Mouse (Mus musculus) kidney, adult 2 months (tissue): ENCODE results near the gene Foxn1. TPM values are rescaled to one million over a fixed set of nuclear protein-coding genes. Genes with fewer than 3 reads are reported as not detected.
A peak's percentile ranks its signal among the peaks of the same experiment; 100 is the strongest.

Experiments used
- DNase-seq: peaks from one replicate; pipeline ENCODE4 v3.0.0; 2021
- H3K27ac ChIP-seq: fragments of 200-500 bp; 2 replicates; pipeline ENCODE4 v1.5.1; 2012; ENCODE audit warnings: low read depth, low read length, control low read depth, inconsistent platforms; ENCODE audit not compliant: insufficient read depth
- H3K27me3 ChIP-seq: fragments of 200-500 bp; replicated peaks from 2 replicates; pipeline ENCODE4 v1.6.1; 2012; ENCODE audit warnings: mild to moderate bottlenecking, moderate library complexity, low read length, inconsistent platforms; ENCODE audit not compliant: control insufficient read depth, insufficient read depth
- H3K36me3 ChIP-seq: fragments of 200-500 bp; 2 replicates; pipeline ENCODE4 v1.6.1; 2012; ENCODE audit warnings: mild to moderate bottlenecking, moderate library complexity, low read length, inconsistent platforms; ENCODE audit not compliant: control insufficient read depth, insufficient read depth
- H3K4me1 ChIP-seq: fragments of 200-500 bp; 2 replicates; pipeline ENCODE4 v1.6.1; 2011; ENCODE audit warnings: low read length; ENCODE audit not compliant: control insufficient read depth, insufficient read depth
- H3K4me3 ChIP-seq: fragments of 200-500 bp; 2 replicates; pipeline ENCODE4 v1.5.1; 2011; ENCODE audit warnings: mild to moderate bottlenecking, low read depth, low read length, control low read depth; ENCODE audit not compliant: insufficient read depth
- CTCF ChIP-seq: fragments of 200-500 bp; conservative IDR thresholded peaks from 2 replicates; pipeline ENCODE4 v1.5.1; 2011; ENCODE audit warnings: low read depth, mild to moderate bottlenecking, control low read depth, low read length, moderate library complexity, mixed read lengths; ENCODE audit not compliant: insufficient read depth, insufficient read length
- POLR2A ChIP-seq: fragments of 200-500 bp; IDR thresholded peaks from one replicate; pipeline ENCODE4 v1.6.1; 2011; ENCODE audit warnings: low read depth, low read length, control low read depth
- WGBS: fragments of 180-500 bp; shearing (Covaris S2); methylation state at CpG from one replicate; pipeline ENCODE4 v1.1.7; 2018; 5-methylcytosine and 5-hydroxymethylcytosine counted together
- polyA plus RNA-seq: library from polyadenylated mRNA; depleted of rRNA; stranded (reverse); fragments of >200 nt; gene quantifications from 2 replicates; pipeline ENCODE4 v1.2.3, GENCODE M21; 2012

Foxn1 gene
- polyA plus RNA-seq, 1 experiment, result 0.05 TPM

- WGBS, result 96% methylated on average over 1 of the region's 1 CpGs
- H3K36me3 ChIP-seq, result no peaks in the 10 kb centered on the region
- no peak for DNase-seq
- TF ChIP-seq POLR2A (no peak), CTCF (no peak)
- no peaks in the 10 kb centered on the region for H3K27me3 ChIP-seq
- peaks cover 17% of the 10 kb centered on the region for H3K4me1 ChIP-seq
- no peak overlapping the region for H3K27ac ChIP-seq
- H3K4me3 ChIP-seq, result no peak overlapping the region
Observed at GRCm38 (mm10) chr11:78425572-78425971, 39.2 kb upstream of the Foxn1 start.

- 34% methylated on average over 2 of the region's 2 CpGs for WGBS
Observed at GRCm38 (mm10) chr11:78424352-78424751, 38.0 kb upstream of the Foxn1 start.

GRCm38 (mm10) chr11:78422055-78422819, 35.9 kb upstream of the Foxn1 start, which contains the start of gene Slc13a2:
Gene Slc13a2, minus strand, starts transcription at chr11:78422217.
- H3K36me3 ChIP-seq, result no peaks in the 10 kb centered on the region
- H3K27ac ChIP-seq, result peak within 1 kb of the TSS; percentile 72

More at GRCm38 (mm10) chr11:78424352-78424751, 38.0 kb upstream of the Foxn1 start:
- H3K36me3 ChIP-seq, result no peaks in the 10 kb centered on the region
- H3K27me3 ChIP-seq, result no peaks in the 10 kb centered on the region
- peaks cover 13% of the 10 kb centered on the region; the same call in 1 of the 2 replicates for H3K4me1 ChIP-seq
- H3K4me3 ChIP-seq, result no peak overlapping the region
- peak; percentile 85 for DNase-seq
- H3K27ac ChIP-seq, result no peak overlapping the region
- no peak for TF ChIP-seq POLR2A
- no peak for TF ChIP-seq CTCF

GRCm38 (mm10) chr11:78421201-78422009, 35.0 kb upstream of the Foxn1 start:
- no peaks in the 10 kb centered on the region for H3K36me3 ChIP-seq
- H3K27me3 ChIP-seq, result no peaks in the 10 kb centered on the region
- TF ChIP-seq CTCF (no peak), POLR2A (no peak)
- peaks cover 16% of the 10 kb centered on the region for H3K4me1 ChIP-seq
- peak overlapping the region; percentile 48 for H3K4me3 ChIP-seq
- H3K27ac ChIP-seq, result peak overlapping the region; percentile 70
- DNase-seq, result no peak
- WGBS, result 55% methylated on average over 13 of the region's 13 CpGs

More at GRCm38 (mm10) chr11:78422055-78422819, 35.9 kb upstream of the Foxn1 start, which contains the start of gene Slc13a2:
- DNase-seq, result peak; percentile 92
- H3K4me1 ChIP-seq, result peaks cover 10% of the 10 kb centered on the region; the same call in 1 of the 2 replicates
- no peaks in the 10 kb centered on the region for H3K27me3 ChIP-seq
- TF ChIP-seq CTCF (peak; percentile 48; the same call in 1 of the 2 replicates), POLR2A (peak; percentile 93)
- H3K4me3 ChIP-seq, result peak within 1 kb of the TSS; percentile 48
- WGBS, result 12% methylated on average over 13 of the region's 13 CpGs

- H3K36me3 ChIP-seq, result no peaks in the 10 kb centered on the region
- WGBS, result 50% methylated on average over 12 of the region's 12 CpGs
- TF ChIP-seq POLR2A (no peak), CTCF (no peak)
- no peaks in the 10 kb centered on the region for H3K27me3 ChIP-seq
- no peak overlapping the region; the same call in 1 of the 2 replicates for H3K27ac ChIP-seq
- peaks cover 20% of the 10 kb centered on the region for H3K4me1 ChIP-seq
- H3K4me3 ChIP-seq, result peak overlapping the region; percentile 40
- no peak for DNase-seq
Observed at GRCm38 (mm10) chr11:78420263-78420889, 34.0 kb upstream of the Foxn1 start.

GRCm38 (mm10) chr11:78416854-78417253, 30.5 kb upstream of the Foxn1 start:
- H3K4me3 ChIP-seq, result no peak overlapping the region
- H3K4me1 ChIP-seq, result peaks cover 32% of the 10 kb centered on the region
- H3K36me3 ChIP-seq, result no peaks in the 10 kb centered on the region
- H3K27ac ChIP-seq, result peak overlapping the region; percentile 86
- no peaks in the 10 kb centered on the region for H3K27me3 ChIP-seq
- DNase-seq, result peak; percentile 97
- WGBS, result 45% methylated on average over 6 of the region's 6 CpGs
- TF ChIP-seq CTCF (no peak), POLR2A (no peak)
